In the genomic region with DNA sequence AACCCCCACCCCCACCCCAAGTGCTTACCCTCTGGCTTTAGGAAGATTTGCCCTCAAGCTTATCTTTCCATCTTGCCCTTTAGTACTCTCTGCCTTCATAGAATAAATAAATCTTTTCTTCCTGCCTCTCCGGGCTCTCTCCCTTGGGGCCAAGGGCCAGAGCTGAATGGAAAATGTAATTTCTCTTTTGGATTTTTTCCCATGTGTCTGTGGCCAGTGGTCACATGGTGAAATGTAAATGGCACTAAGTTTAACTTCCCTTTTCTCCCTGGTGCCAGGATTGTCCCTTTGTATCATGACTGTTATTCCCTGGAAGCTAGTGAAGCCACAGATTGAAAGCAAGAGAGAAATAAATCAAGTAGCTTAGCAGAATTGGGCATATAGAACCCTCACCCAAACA, we compare ENCODE assay signal across 14 mouse cellular contexts.
"Had no signal": no experiment of that assay in that cellular context is flagged by ENCODE, and none has a peak within 500 bp of the region (broad histone marks: within the 10 kb centered on the region; RNA-seq: fewer than 3 reads in every experiment).

No protein-coding gene starts in this region.

- DNase-seq: kidney, adult 18-20 months; kidney, postnatal 10 days; kidney, postnatal 4 days; liver, embryonic 13.5 days; liver, postnatal 0 days; right cerebral cortex, adult 18-20 months; right cerebral cortex, postnatal 25 days; thymus, postnatal 36 days had no signal

- ATAC-seq: inflammation-experienced regulatory T-cells, adult 6 months; liver, postnatal 0 days; midbrain, embryonic 16.5 days had no signal

- H3K9ac ChIP-seq: limb, embryonic 15.5 days; liver, embryonic 13.5 days; liver, postnatal 0 days; midbrain, embryonic 12.5 days; neural tube, embryonic 15.5 days had no signal

- H3K4me3 ChIP-seq: left cerebral cortex, adult 2 months; limb, embryonic 15.5 days; liver, embryonic 13.5 days; midbrain, embryonic 12.5 days; neural tube, embryonic 15.5 days had no signal

- H3K9me3 ChIP-seq: limb, embryonic 15.5 days; liver, embryonic 13.5 days; midbrain, embryonic 12.5 days; neural tube, embryonic 15.5 days had no signal

- H3K4me1 ChIP-seq: limb, embryonic 15.5 days; liver, embryonic 13.5 days; midbrain, embryonic 12.5 days; neural tube, embryonic 15.5 days had no signal

- H3K27me3 ChIP-seq: limb, embryonic 15.5 days; liver, embryonic 13.5 days; midbrain, embryonic 12.5 days; neural tube, embryonic 15.5 days had no signal

- H3K4me2 ChIP-seq: limb, embryonic 15.5 days; liver, embryonic 13.5 days; midbrain, embryonic 12.5 days; neural tube, embryonic 15.5 days had no signal

- H3K36me3 ChIP-seq: liver, embryonic 13.5 days had no signal

- H3K27ac ChIP-seq: left cerebral cortex, adult 2 months; limb, embryonic 15.5 days; liver, embryonic 13.5 days; midbrain, embryonic 12.5 days; neural tube, embryonic 15.5 days had no signal
